Mouse (Mus musculus) neutrophil, adult 65 days (primary cell): ENCODE measurements around the gene Slc17a5. TPM values are rescaled to one million over a fixed set of nuclear protein-coding genes. Genes with fewer than 3 reads are reported as not detected.

Experiments
- total RNA-seq: library from RNA; stranded (reverse); gene quantifications from 2 replicates; pipeline ENCODE4 v1.2.4, GENCODE M21; 2023

Gene Slc17a5
- total RNA-seq: 5.6 and 8.7 TPM in 2 replicates

DNA sequence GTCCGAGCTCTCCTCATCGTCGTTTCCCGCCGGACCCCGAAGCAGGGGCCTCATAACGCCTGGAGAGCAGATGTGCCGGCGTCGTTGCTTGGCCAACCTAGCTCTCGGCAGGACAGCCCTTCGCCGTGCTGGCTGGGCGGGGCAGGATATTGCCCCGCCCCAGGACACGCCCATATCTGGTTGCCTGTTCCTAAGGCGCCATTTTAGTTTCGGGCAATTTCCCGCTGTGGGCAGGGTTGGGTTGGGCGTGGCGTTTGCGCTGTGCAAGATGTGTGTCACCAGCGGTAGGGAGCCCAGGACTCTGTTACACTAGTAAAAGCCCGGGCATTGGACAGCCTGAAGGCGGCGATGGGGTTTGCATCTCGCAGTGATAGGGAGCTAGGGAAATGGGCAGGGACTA is at the start of gene Slc17a5:
Slc17a5 (minus strand) TSS at position 128 of the 400 bp plus-strand sequence.

DNA sequence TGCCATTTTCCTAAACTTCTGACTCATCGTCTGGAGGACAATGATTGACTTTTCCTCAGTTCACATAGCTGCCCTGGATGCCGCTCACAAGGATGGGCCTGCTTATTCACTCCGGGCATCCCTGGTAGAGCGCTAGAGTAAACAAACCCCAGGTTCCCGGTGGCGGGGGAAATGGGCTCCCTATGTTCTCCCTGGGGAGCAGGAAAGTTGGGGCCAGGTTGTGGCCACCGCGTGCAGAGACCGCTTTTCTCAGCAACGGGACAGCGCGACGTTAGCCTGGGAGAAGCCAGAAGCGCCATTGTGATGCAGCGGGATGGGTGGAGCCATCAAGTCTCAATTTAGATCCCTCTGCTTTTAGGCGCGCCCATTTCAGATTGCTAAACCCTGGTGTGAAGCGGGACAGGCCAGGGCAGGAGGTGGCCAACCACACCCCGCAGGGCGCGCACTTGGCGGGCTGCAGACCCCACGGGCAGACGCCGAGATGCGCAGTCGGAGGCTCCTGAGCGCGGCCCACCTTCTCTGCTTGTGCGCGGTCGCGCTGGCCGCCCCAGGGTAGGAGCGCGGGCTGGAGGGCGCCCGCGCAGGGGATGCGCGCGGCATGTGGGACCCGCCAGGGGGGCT is 27.7 kb upstream of the Slc17a5 start, which contains the start of gene Cd109:
Cd109 (plus strand) TSS at position 146 of the 621 bp plus-strand sequence.

DNA sequence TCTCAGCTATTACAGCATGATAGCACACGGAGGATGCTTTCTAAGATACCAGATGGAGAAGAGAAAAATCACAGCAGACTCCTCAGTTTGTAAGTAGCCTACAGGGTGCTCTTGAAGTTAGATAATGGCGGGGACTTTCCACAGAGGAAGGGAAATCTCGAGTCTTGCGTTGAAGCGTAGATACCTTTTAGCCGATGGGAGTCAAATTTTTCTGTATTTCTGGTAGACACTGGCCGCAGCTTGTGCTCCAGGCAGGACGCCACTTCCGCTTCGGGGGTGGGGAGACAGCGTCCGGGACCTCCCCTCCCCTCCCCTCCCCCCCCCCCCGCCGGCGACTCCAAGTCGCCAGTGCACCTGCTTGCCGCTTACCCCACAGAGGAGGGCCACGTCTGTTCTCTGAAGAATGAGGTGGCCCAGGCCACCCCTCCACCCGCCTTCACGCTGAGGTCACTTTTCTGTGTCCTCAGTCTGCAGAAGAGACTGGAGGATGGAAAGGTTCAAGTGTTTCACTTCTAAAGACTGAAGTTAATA is 98.9 kb downstream of the Slc17a5 start, which contains the start of gene Eef1a1:
Eef1a1 (minus strand) TSS at position 262 of the 531 bp plus-strand sequence.

Other genes with a start within 250 kb of the Slc17a5 start
- not detected in 2 replicates for gene Gsta2, start 232.3 kb downstream of the Slc17a5 start, total RNA-seq
- not detected in 2 replicates for gene Dppa5a, start 219.9 kb downstream of the Slc17a5 start, total RNA-seq
- gene Ooep, start 209.3 kb downstream of the Slc17a5 start, total RNA-seq: not detected in 2 replicates
- gene Ddx43, start 192.3 kb downstream of the Slc17a5 start, total RNA-seq: not detected in 2 replicates
- 8.3 and 10.0 TPM in 2 replicates for gene Cgas, start 144.8 kb downstream of the Slc17a5 start, total RNA-seq
- 10.1 and 11.8 TPM in 2 replicates for gene Mto1, start 139.8 kb downstream of the Slc17a5 start, total RNA-seq
- gene Gm17324, start 139.3 kb downstream of the Slc17a5 start, total RNA-seq: not detected in 2 replicates
- gene Eef1a1, start 98.9 kb downstream of the Slc17a5 start, total RNA-seq: 2,596 and 2,621 TPM in 2 replicates
- 0.29 and 0.57 TPM in 2 replicates for gene Cd109, start 27.5 kb upstream of the Slc17a5 start, total RNA-seq